Mouse (Mus musculus) kidney, embryonic 14.5 days (tissue): ENCODE data around the gene Arhgap15. TPM values are rescaled to one million over a fixed set of nuclear protein-coding genes. Genes with fewer than 3 reads are reported as not detected.

Experiments used
- ATAC-seq: fragments of 200-750 bp; cut with Nextera tagmentation; 2 replicates; pipeline ENCODE4 v1.8.0; 2017; ENCODE audit warnings: moderate number of reproducible peaks, mild to moderate bottlenecking, moderate TSS enrichment, moderate library complexity; ENCODE audit not compliant: low FRiP score, low TSS enrichment
- H3K27ac ChIP-seq: fragments of 300-500 bp; sonication (generic); 2 replicates; pipeline ENCODE4 v1.5.1; 2014; ENCODE audit warnings: low read depth, mild to moderate bottlenecking, low read length, moderate library complexity, mixed read lengths
- H3K27me3 ChIP-seq: fragments of 300-500 bp; sonication (generic); 2 replicates; pipeline ENCODE4 v1.6.1; 2014; ENCODE audit warnings: mild to moderate bottlenecking, low read length; ENCODE audit not compliant: control insufficient read depth, insufficient read depth
- H3K36me3 ChIP-seq: fragments of 300-500 bp; sonication (generic); 2 replicates; pipeline ENCODE4 v1.6.1; 2014; ENCODE audit warnings: low read length, mixed read lengths; ENCODE audit not compliant: control insufficient read depth, insufficient read depth
- H3K4me1 ChIP-seq: fragments of 300-500 bp; sonication (generic); 2 replicates; pipeline ENCODE4 v1.6.1; 2014; ENCODE audit warnings: low read length, mixed read lengths; ENCODE audit not compliant: control insufficient read depth, insufficient read depth
- H3K4me2 ChIP-seq: fragments of 300-500 bp; sonication (generic); replicated peaks from 2 replicates; pipeline ENCODE4 v1.6.1; 2014; ENCODE audit warnings: low read depth, mild to moderate bottlenecking, low read length
- H3K4me3 ChIP-seq: fragments of 300-500 bp; sonication (generic); 2 replicates; pipeline ENCODE4 v1.5.1; 2014; ENCODE audit warnings: mild to moderate bottlenecking, low read length
- H3K9ac ChIP-seq: fragments of 300-500 bp; sonication (generic); 2 replicates; pipeline ENCODE4 v1.6.1; 2014; ENCODE audit warnings: low read depth, mild to moderate bottlenecking, low read length, moderate library complexity
- H3K9me3 ChIP-seq: fragments of 300-500 bp; sonication (generic); 2 replicates; pipeline ENCODE4 v1.6.1; 2016; ENCODE audit warnings: low read length; ENCODE audit not compliant: control insufficient read depth
- WGBS: fragments of 180-500 bp; shearing (Covaris S2); extraction: QIAGEN DNeasy Blood & Tissue Kit; methylation state at CpG from one replicate; pipeline ENCODE4 v1.1.7; 2014; 5-methylcytosine and 5-hydroxymethylcytosine counted together
- polyA plus RNA-seq: library from polyadenylated mRNA; unstranded; fragments of >200 nt; fragmentation: Nextera tagmentation; extraction: Ambion mirVana; gene quantifications from 2 replicates; pipeline ENCODE4 v1.2.1, GENCODE M21; 2014

Arhgap15 gene
- polyA plus RNA-seq, 1 experiment from 2014 or later, result 1.0 TPM

DNA sequence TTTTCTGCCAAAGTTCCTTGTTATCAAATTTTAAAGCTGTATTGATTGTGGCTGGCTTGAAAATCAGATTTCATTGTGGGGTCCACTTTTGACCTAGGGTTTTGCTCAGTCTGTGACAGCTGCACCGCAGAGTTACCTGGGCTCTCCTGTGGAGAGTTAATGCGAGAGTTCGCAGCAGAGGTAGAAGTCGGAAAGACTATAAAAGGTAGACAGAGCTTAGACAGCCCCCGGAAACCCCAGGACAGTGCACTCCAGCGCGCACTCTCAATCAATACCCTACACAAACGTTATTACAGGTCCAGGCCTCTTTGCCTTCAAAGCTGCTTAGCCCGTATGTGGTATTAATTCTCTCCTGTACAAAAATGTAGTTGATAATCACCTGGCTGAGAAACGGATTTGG, 269.4 kb downstream of the Arhgap15 start:
- whole genome bisulfite sequencing, result 82% methylated on average over 10 of the region's 10 CpGs
- Histone ChIP-seq H3K36me3 (no peaks in the 10 kb centered on the region), H3K4me3 (no peak overlapping the region), H3K27me3 (no peaks in the 10 kb centered on the region), H3K9me3 (no peaks in the 10 kb centered on the region), H3K4me1 (no peaks in the 10 kb centered on the region), H3K9ac (no peak overlapping the region), H3K27ac (no peak overlapping the region), H3K4me2 (no peak overlapping the region)
- ATAC-seq, result no peak

DNA sequence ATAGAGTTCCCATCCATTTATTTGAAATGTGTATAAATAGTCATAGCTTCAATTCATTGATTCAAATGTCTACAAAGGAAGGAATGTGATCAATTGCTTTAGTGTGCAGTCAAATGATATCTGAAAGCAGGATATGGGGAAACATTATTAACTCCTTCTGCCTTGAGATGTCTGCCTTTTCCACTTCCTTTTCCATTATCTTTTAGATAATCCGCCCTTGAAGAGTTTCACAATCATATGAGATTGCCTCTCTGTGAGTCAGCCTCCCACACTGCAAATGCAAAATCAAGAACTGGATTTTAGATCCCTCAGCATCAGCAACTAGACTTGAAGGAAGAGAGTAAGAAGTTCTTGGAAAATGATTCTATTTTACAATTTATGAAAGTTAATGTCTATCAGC, 276.1 kb downstream of the Arhgap15 start:
- no peak overlapping the region for H3K4me3 ChIP-seq
- no peak overlapping the region for H3K4me2 ChIP-seq
- H3K27ac ChIP-seq, result no peak overlapping the region
- no peaks in the 10 kb centered on the region for H3K4me1 ChIP-seq
- H3K9me3 ChIP-seq, result no peaks in the 10 kb centered on the region
- H3K36me3 ChIP-seq, result no peaks in the 10 kb centered on the region
- no peaks in the 10 kb centered on the region for H3K27me3 ChIP-seq
- 69% methylated on average over 1 of the region's 1 CpGs for WGBS
- no peak for ATAC-seq
- no peak overlapping the region for H3K9ac ChIP-seq

DNA sequence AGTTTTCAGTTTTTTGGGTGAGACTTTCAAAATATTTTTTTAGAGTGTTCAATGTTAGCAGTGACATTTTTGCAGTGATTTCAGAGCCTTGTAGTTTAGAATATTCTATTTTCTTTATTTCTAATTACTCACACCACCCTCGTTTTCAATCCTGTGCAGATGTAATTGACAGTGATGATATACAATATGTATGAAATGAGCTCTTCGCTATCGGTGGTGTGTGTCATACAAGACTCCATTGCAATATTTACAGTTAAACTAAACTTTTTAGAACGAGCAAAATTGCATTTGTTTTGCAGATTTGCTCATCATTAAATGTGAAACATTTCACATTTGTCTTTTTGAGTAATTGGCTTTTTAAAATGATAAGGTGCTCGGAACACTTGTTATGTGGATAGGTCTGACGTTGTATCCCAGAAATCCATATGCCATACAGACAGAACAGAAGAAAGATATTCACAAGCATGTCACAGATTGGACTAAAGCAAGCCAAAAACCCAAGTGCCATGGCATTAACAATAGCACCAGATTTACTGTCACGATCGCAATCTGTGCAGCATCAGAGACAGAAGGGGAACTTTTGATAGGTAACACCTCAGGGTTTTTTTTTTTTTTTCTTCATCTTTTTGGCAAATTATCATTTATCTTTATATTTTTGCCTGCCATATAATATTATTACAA, 280.6 kb downstream of the Arhgap15 start:
- no peak overlapping the region for H3K4me3 ChIP-seq
- no peak for ATAC-seq
- WGBS, result 87% methylated on average over 8 of the region's 8 CpGs

DNA sequence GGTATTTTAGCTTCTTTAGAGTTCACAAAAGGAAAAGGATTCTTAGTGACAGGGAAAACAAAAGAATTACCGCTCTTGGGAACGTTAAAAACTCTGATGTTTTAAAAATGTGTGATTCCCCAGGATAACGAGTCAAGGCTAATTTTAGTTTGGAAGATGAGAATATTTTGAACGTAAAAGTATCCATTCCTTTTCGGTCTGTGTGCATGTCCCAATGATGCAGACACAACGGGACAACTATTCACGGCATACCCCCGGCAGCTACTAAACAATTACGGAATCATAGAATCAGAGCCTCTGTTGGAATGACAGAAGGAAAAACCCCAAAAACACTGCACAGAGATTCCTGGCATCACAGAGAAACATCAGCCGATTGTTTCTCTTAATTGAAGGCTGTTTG, 281.2 kb downstream of the Arhgap15 start:
- no peaks in the 10 kb centered on the region for H3K9me3 ChIP-seq
- no peaks in the 10 kb centered on the region for H3K36me3 ChIP-seq
- no peak overlapping the region for H3K4me3 ChIP-seq
- H3K27ac ChIP-seq, result no peak overlapping the region
- no peak overlapping the region for H3K4me2 ChIP-seq
- WGBS, result 92% methylated on average over 10 of the region's 10 CpGs
- no peak overlapping the region for H3K9ac ChIP-seq
- H3K27me3 ChIP-seq, result no peaks in the 10 kb centered on the region
- no peak for ATAC-seq
- H3K4me1 ChIP-seq, result no peaks in the 10 kb centered on the region

More for the DNA sequence above, 280.6 kb downstream of the Arhgap15 start:
- Histone ChIP-seq H3K27ac (no peak overlapping the region), H3K36me3 (no peaks in the 10 kb centered on the region), H3K27me3 (no peaks in the 10 kb centered on the region), H3K9ac (no peak overlapping the region), H3K9me3 (no peaks in the 10 kb centered on the region), H3K4me1 (no peaks in the 10 kb centered on the region), H3K4me2 (no peak overlapping the region)

DNA sequence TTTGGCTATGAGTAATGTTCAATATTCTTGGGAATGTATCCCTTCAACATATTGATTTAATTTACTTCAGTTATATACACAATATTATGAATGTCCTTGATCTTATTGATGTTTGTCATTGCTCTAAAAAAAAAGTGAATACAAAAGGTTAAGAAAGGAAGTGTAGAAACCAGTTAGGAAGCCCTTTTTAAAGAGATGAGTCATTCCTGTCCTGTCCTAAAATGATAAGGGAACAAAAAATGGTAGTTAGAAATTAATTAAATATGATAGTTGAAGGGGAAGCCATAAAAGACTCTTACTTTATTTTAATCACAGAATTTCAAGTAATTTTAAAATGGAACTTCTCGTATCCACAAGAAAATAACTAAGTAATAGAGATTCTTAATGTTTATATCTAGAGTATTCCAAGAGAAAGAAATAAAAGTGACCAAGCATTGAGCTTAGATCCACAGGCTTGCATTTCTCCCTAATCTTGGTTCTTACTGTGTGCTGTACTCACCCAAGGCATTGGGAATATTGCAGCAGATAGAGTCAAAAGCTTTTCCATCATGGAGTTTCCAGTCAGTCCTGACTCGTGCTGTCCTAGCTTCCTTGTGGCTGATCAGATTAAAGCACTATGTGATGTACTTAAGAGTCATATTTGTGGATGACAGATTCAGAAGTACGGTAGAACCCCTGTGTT, 291.0 kb downstream of the Arhgap15 start:
- Histone ChIP-seq H3K4me3 (no peak overlapping the region), H3K9me3 (no peaks in the 10 kb centered on the region), H3K27ac (no peak overlapping the region), H3K36me3 (no peaks in the 10 kb centered on the region), H3K9ac (no peak overlapping the region), H3K4me2 (no peak overlapping the region), H3K27me3 (no peaks in the 10 kb centered on the region), H3K4me1 (no peaks in the 10 kb centered on the region)
- 79% methylated on average over 3 of the region's 3 CpGs for WGBS
- ATAC-seq, result no peak

DNA sequence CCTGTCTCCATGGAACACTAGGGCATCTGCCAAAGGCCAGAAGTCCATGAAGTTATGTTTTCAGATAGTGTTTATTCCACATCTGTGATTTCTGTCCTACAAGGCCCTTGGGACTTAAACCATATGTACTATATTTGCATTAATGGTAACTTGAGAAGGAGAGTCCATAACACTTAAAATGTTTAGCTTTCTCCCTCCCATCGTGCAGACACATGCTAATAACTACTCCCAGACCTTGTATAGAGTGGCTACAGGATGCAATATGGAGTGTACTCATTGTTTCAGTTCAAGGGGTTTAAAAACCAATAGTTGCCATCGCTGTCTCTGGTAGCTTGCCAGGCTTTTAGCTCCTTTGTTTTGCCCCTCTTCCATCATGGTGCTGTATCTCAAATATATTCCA, 295.5 kb downstream of the Arhgap15 start:
- no peaks in the 10 kb centered on the region for H3K9me3 ChIP-seq
- WGBS, result 58% methylated on average over 2 of the region's 2 CpGs
- H3K27me3 ChIP-seq, result no peaks in the 10 kb centered on the region
- no peak overlapping the region for H3K27ac ChIP-seq
- no peak overlapping the region for H3K4me2 ChIP-seq
- H3K36me3 ChIP-seq, result no peaks in the 10 kb centered on the region
- H3K9ac ChIP-seq, result no peak overlapping the region
- H3K4me1 ChIP-seq, result no peaks in the 10 kb centered on the region
- no peak for ATAC-seq
- no peak overlapping the region for H3K4me3 ChIP-seq

DNA sequence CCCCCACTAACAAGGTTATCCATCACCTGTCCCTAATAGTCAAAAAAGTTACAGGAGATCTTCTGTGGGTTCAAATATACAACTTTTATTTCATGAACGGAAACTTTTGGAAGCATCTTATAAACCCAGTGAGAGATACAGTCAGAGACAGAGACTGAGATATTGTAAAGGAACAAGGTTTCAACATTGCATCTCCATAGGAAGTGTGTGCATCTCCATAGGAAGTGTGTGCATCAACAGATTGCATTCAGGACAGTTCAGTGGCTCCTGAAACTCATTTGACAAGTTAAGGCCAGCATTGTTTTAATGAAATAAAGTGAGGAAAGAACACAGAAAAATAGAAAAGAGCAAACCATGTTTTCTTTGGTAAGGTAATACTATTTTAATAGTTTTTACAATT, 296.0 kb downstream of the Arhgap15 start:
- 89% methylated on average over 1 of the region's 1 CpGs for WGBS
- H3K36me3 ChIP-seq, result no peaks in the 10 kb centered on the region
- H3K9me3 ChIP-seq, result no peaks in the 10 kb centered on the region
- H3K27ac ChIP-seq, result no peak overlapping the region
- H3K9ac ChIP-seq, result no peak overlapping the region
- no peak overlapping the region for H3K4me2 ChIP-seq
- no peak for ATAC-seq
- no peaks in the 10 kb centered on the region for H3K4me1 ChIP-seq
- H3K4me3 ChIP-seq, result no peak overlapping the region
- no peaks in the 10 kb centered on the region for H3K27me3 ChIP-seq

DNA sequence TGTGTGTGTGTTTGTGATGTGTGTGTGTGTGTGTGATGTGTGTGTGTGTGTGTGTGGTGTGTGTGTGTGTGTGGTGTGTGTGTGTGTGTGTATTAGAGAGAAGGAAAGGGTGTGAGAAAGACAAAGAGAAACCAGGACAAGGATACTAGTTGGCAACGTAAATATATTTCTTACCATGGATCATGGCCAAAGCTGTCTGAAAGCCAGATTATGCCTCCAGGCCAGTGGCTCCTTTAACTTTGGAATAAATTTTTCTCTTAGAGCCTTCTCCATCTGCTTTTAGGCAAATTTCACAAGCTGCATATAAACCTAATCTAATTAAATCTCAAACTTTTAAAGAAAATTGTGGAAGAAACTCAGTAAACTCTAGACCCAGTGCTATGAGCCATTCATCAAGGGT, 296.6 kb downstream of the Arhgap15 start:
- Histone ChIP-seq H3K4me1 (no peaks in the 10 kb centered on the region), H3K9me3 (no peaks in the 10 kb centered on the region), H3K4me3 (no peak overlapping the region), H3K9ac (no peak overlapping the region), H3K4me2 (no peak overlapping the region), H3K27ac (no peak overlapping the region), H3K36me3 (no peaks in the 10 kb centered on the region), H3K27me3 (no peaks in the 10 kb centered on the region)
- 68% methylated on average over 1 of the region's 1 CpGs for WGBS
- no peak for ATAC-seq

DNA sequence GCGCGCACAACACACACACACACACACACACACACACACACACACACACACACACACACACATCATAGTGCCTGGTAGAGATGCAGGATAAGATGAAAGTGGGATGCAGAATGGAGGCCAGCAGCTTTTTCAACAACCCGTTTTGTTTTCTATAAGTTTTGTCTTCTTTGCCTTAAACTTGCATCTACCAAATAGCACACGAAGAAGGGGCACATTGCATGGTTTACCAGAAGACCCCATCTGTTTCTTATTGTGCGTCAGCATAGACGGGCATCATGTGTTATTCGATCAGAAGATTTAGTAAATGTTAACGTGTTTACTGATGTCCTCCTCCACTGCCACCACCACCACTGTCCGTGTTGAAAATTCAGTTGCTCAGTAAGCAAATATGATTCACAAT, 311.7 kb downstream of the Arhgap15 start:
- Histone ChIP-seq H3K4me1 (no peaks in the 10 kb centered on the region), H3K4me2 (no peak overlapping the region), H3K27me3 (no peaks in the 10 kb centered on the region), H3K4me3 (no peak overlapping the region), H3K36me3 (no peaks in the 10 kb centered on the region), H3K9ac (no peak overlapping the region), H3K27ac (no peak overlapping the region), H3K9me3 (no peaks in the 10 kb centered on the region)
- no peak for ATAC-seq
- WGBS, result 85% methylated on average over 9 of the region's 9 CpGs
